Mouse (Mus musculus) heart, embryonic 11.5 days (tissue): ENCODE data around the gene Asxl2. TPM values are rescaled to one million over a fixed set of nuclear protein-coding genes. Genes with fewer than 3 reads are reported as not detected.
"Not testable (repeated sequence)": the region's sequence is repeated elsewhere in the genome, so short reads cannot be mapped to it uniquely, and the experiment has no call there.

Experiments
- ATAC-seq: fragments of 200-750 bp; cut with Nextera tagmentation; replicated peaks from 2 replicates; pipeline ENCODE4 v1.8.0; 2017; ENCODE audit warnings: moderate library complexity; ENCODE audit not compliant: insufficient number of reproducible peaks, low FRiP score, low TSS enrichment
- H3K27ac ChIP-seq: fragments of 300-500 bp; sonication (generic); 2 replicates; pipeline ENCODE4 v1.5.1; 2014; ENCODE audit warnings: mild to moderate bottlenecking, low read depth, low read length
- H3K27me3 ChIP-seq: fragments of 300-500 bp; sonication (generic); 2 replicates; pipeline ENCODE4 v1.6.1; 2014; ENCODE audit warnings: mild to moderate bottlenecking, low read length, mixed read lengths; ENCODE audit not compliant: control insufficient read depth, insufficient read depth
- H3K36me3 ChIP-seq: fragments of 300-500 bp; sonication (generic); 2 replicates; pipeline ENCODE4 v1.6.1; 2014; ENCODE audit warnings: mild to moderate bottlenecking, low read length, moderate library complexity, mixed read lengths; ENCODE audit not compliant: control insufficient read depth, insufficient read depth
- H3K4me1 ChIP-seq: fragments of 300-500 bp; sonication (generic); 2 replicates; pipeline ENCODE4 v1.6.1; 2014; ENCODE audit warnings: low read length; ENCODE audit not compliant: control insufficient read depth, insufficient read depth
- H3K4me2 ChIP-seq: fragments of 300-500 bp; sonication (generic); 2 replicates; pipeline ENCODE4 v1.6.1; 2014; ENCODE audit warnings: mild to moderate bottlenecking, moderate library complexity
- H3K4me3 ChIP-seq: fragments of 300-500 bp; sonication (generic); 2 replicates; pipeline ENCODE4 v1.5.1; 2014; ENCODE audit warnings: low read depth, low read length
- H3K9ac ChIP-seq: fragments of 300-500 bp; sonication (generic); 2 replicates; pipeline ENCODE4 v1.6.1; 2014; ENCODE audit warnings: mild to moderate bottlenecking, low read depth, low read length, moderate library complexity
- H3K9me3 ChIP-seq: fragments of 300-500 bp; sonication (generic); replicated peaks from 2 replicates; pipeline ENCODE4 v1.6.1; 2016; ENCODE audit warnings: low read length; ENCODE audit not compliant: control insufficient read depth
- WGBS: fragments of 180-500 bp; shearing (Covaris S2); extraction: QIAGEN DNeasy Blood & Tissue Kit; methylation state at CpG from one replicate; pipeline ENCODE4 v1.1.7; 2014; ENCODE audit not compliant: insufficient replicate concordance; 5-methylcytosine and 5-hydroxymethylcytosine counted together
- polyA plus RNA-seq: library from polyadenylated mRNA; unstranded; fragments of >200 nt; fragmentation: Nextera tagmentation; extraction: Ambion mirVana; gene quantifications from 2 replicates; pipeline ENCODE4 v1.2.1, GENCODE M21; 2014

Gene Asxl2
- polyA plus RNA-seq, 1 experiment from 2014 or later = 21.3 TPM

DNA sequence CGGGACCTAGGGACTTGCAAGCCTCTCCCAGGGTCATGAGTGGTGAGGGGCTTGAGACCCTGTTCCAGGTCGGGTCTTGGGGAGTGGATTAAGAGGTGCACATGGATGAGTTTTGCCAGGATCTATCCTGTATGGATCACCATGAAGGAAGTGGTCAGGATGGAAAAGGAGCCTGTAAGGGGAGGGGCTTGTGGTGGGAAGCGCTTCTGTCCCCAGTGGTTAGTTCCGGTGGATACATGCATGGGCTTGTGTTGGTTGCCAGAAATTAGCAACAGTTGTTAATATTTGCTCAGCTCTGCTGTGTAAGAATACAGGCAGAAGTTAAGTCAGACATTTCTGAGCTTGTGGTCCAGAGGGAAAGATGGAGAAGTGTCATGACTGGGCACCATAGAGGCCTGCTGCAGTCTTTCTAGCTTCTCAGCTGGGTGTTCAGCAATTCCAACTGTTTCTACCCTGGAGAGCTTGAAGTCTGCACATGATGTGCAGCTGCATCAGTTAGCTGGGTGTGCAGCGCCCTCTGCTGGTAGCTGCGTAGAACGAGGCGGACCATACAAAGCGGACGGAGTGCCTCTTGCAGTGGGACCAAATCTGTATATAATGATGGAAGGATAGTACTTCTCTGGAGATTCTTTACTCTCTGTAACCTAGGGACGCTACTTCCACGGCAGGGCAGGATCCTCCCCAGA is 35.9 kb upstream of the Asxl2 start:
- Histone ChIP-seq H3K9ac (no peak overlapping the region), H3K4me1 (no peaks in the 10 kb centered on the region), H3K36me3 (no peaks in the 10 kb centered on the region), H3K9me3 (no peaks in the 10 kb centered on the region), H3K4me2 (no peak overlapping the region), H3K27me3 (no peaks in the 10 kb centered on the region), H3K27ac (no peak overlapping the region), H3K4me3 (no peak overlapping the region)
- 31% methylated on average over 12 of the region's 12 CpGs for WGBS
- ATAC-seq = no peak; the same call in 1 of the 2 replicates

DNA sequence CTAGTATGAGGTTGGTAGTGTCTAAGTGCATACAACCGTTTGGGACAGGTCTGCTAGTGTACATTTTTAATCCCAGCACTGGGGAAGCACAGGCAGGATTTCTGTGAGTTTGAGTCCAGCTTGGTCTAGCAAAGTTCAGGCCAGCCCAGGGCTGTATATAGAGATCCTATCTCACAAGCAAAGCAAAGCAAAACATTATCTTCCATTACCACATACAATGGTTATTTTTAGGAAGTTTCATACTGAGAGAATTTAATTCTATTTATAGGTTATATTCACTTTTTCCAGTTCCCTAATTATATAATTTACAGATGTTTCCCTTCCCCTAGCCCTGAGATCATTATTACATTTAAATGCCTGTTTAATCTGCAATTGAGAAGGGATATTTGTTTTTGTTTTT is 35.4 kb upstream of the Asxl2 start:
- Histone ChIP-seq H3K27me3 (no peaks in the 10 kb centered on the region), H3K4me1 (no peaks in the 10 kb centered on the region), H3K9me3 (no peaks in the 10 kb centered on the region), H3K27ac (no peak overlapping the region), H3K36me3 (no peaks in the 10 kb centered on the region), H3K4me3 (no peak overlapping the region), H3K4me2 (no peak overlapping the region), H3K9ac (no peak overlapping the region)
- 68% methylated on average over 1 of the region's 1 CpGs for WGBS
- ATAC-seq = no peak

DNA sequence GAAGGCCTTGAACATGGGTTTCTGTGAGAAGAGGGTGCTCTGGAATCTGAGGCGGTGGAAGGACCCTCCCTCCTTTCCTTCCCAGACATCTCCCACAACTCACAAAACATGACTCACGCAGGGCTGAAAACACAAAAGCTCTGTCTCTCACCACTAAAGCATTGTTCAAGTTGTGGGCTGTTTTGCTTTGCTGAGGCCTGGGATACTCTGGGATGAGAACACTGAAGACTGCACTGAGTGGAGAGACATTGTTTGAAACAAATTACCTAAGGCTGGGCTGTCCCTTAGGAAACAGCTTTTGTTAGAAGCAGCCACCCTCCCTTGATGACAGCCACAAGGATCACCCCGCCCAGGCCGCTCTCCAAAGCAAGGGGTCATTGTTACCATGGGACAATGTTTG is 33.5 kb upstream of the Asxl2 start:
- no peak overlapping the region for H3K9ac ChIP-seq
- no peaks in the 10 kb centered on the region for H3K4me1 ChIP-seq
- H3K4me3 ChIP-seq = no peak overlapping the region
- H3K27ac ChIP-seq = no peak overlapping the region
- no peaks in the 10 kb centered on the region for H3K36me3 ChIP-seq
- WGBS = 55% methylated on average over 4 of the region's 4 CpGs
- H3K9me3 ChIP-seq = no peaks in the 10 kb centered on the region
- H3K4me2 ChIP-seq = no peak overlapping the region
- no peaks in the 10 kb centered on the region for H3K27me3 ChIP-seq
- no peak for ATAC-seq

DNA sequence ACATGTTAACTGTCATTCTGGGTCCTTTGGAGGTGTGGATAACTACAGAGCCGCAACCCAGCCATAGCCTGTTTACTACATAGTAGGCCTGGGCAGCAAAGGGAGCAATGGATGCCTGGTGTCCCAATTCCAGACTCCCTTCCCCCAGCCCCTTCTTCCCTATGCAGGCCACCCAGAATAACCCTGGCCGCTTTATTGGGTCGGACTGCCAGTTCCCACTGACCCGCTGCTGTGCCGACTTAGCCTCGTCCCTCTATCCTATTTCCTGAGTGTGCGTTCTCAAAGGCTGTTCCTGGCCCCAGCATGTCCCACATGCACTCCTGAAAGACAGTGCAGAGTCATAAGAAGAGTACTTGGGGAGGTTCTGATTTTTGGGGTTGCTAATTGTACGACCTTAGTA is 29.7 kb upstream of the Asxl2 start:
- Histone ChIP-seq H3K4me1 (no peaks in the 10 kb centered on the region), H3K27me3 (no peaks in the 10 kb centered on the region), H3K4me2 (no peak overlapping the region), H3K27ac (no peak overlapping the region), H3K4me3 (no peak overlapping the region), H3K9me3 (no peaks in the 10 kb centered on the region), H3K9ac (no peak overlapping the region), H3K36me3 (no peaks in the 10 kb centered on the region; the same call in 1 of the 2 replicates)
- WGBS = 88% methylated on average over 8 of the region's 8 CpGs
- no peak for ATAC-seq

DNA sequence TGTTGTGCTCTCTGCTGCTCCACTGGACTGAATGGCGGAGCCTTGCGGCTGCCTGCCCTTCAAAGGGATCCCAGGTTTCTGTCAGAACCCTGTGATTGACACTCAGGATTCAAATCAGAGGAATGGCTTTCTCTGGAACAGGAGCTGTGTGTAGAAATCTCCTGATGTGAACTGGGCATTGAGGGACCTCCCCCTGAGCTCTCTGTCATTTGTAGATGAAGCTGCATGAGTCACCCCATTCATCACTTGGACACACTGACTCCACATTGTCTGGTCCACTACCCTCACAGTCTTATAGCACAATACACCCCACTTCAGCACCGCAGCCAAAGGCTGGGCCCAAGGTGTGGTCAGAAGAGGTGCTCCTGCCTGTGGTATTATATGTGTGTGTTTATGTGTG is 21.0 kb upstream of the Asxl2 start:
- not testable (repeated sequence) for H3K27me3 ChIP-seq, H3K9me3 ChIP-seq, H3K4me2 ChIP-seq, H3K4me1 ChIP-seq, ATAC-seq, H3K4me3 ChIP-seq, H3K9ac ChIP-seq, H3K27ac ChIP-seq, H3K36me3 ChIP-seq
- WGBS = 96% methylated on average over 3 of the region's 3 CpGs

DNA sequence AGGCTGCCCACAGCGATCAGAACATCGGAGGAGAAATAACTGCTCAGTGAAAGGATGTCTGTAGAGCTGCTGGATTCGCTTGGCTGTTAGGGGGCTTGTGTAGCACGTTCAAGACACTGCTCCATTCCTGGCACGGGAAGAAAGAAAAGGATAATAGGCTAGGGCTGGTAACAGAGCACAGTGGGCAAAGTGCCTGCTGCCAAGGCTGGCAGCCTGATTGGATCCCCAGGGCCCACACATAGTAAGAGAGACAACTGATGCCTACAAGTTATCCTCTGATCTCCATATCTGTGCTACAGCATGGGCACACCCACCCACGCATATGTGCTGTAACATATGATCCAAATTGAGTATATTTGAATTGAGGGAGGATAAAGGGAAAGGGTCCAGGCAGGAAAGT is 20.1 kb upstream of the Asxl2 start:
- 88% methylated on average over 6 of the region's 6 CpGs for WGBS
- no peaks in the 10 kb centered on the region for H3K27me3 ChIP-seq
- no peaks in the 10 kb centered on the region for H3K36me3 ChIP-seq
- H3K4me1 ChIP-seq = no peaks in the 10 kb centered on the region
- H3K4me3 ChIP-seq = no peak overlapping the region
- no peaks in the 10 kb centered on the region for H3K9me3 ChIP-seq
- H3K4me2 ChIP-seq = no peak overlapping the region
- no peak overlapping the region for H3K9ac ChIP-seq
- H3K27ac ChIP-seq = no peak overlapping the region
- ATAC-seq = no peak

DNA sequence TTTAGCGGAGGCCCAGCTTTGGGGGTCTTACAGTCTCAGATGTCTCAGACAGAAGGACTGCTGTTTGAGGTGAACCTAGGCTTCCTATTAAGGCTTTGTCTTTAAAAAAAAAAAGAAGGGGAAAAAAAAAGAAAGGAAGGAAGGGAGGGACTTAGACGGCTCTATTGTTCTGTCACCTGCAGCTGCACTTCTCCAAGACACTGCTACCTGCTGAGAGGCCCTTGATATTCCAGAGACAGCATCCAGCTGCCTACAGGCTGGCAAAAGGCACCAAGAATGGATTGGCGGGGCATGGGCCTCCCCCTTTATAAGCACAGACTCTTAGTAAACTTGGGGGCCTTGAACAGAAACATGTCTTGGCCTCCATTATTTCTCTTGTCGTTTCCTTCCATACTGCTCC is 11.7 kb upstream of the Asxl2 start:
- H3K4me2 ChIP-seq = no peak overlapping the region
- no peak overlapping the region for H3K4me3 ChIP-seq
- no peak for ATAC-seq
- no peak overlapping the region for H3K27ac ChIP-seq
- H3K36me3 ChIP-seq = peaks cover 5% of the 10 kb centered on the region; the same call in 1 of the 2 replicates
- no peaks in the 10 kb centered on the region for H3K27me3 ChIP-seq
- H3K9me3 ChIP-seq = no peaks in the 10 kb centered on the region
- WGBS = 91% methylated on average over 4 of the region's 4 CpGs
- H3K4me1 ChIP-seq = no peaks in the 10 kb centered on the region
- no peak overlapping the region for H3K9ac ChIP-seq

DNA sequence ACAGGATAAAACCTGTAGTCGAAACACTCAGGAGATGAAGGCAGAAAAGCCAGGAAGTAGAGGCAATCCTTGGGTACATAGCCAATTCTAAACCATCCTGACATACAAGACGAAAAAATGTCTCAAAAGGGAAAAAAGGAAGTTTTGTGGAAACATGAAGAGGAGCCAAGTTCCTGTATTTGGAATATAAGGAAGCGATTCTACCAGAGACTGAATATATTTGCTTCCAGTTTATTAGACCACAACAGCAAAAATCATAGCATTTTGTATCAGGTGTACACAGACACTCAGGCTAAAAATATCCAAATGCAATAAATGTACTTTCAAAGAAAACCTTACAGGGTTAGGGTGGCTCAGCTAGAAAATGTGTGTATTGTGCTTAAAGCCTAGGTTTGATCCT is 7.9 kb upstream of the Asxl2 start:
- no peaks in the 10 kb centered on the region for H3K9me3 ChIP-seq
- no peak overlapping the region for H3K27ac ChIP-seq
- WGBS = 88% methylated on average over 3 of the region's 3 CpGs
- no peak overlapping the region for H3K4me3 ChIP-seq
- ATAC-seq = no peak
- H3K9ac ChIP-seq = no peak overlapping the region
- no peak overlapping the region for H3K4me2 ChIP-seq
- H3K27me3 ChIP-seq = no peaks in the 10 kb centered on the region
- H3K36me3 ChIP-seq = peaks cover 7% of the 10 kb centered on the region
- no peaks in the 10 kb centered on the region; the same call in 1 of the 2 replicates for H3K4me1 ChIP-seq

DNA sequence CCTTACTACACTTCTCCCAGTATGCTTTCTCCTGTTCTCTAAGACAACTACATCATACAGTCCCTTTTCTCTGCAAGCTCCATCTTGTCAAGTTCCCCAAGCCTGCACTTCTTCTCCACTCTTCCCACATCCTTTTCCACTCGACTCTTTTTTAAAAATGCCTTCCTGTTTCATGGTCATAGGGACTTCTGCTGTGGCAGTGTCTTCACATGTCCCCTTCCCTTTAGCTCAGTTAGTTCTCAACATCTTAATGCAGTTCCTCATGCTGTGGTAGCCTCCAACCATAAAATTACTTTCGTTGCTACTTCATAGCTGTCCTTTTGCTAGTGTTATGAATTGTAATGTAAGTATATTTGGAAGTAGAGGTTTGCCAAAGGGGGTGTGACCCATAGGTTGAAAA is 6.1 kb upstream of the Asxl2 start:
- no peak overlapping the region for H3K4me2 ChIP-seq
- no peak overlapping the region for H3K27ac ChIP-seq
- no peaks in the 10 kb centered on the region; the same call in 1 of the 2 replicates for H3K4me1 ChIP-seq
- no peaks in the 10 kb centered on the region for H3K27me3 ChIP-seq
- no peak for ATAC-seq
- no peak overlapping the region for H3K4me3 ChIP-seq
- H3K36me3 ChIP-seq = peaks cover 2% of the 10 kb centered on the region; the same call in 1 of the 2 replicates
- no peaks in the 10 kb centered on the region for H3K9me3 ChIP-seq
- WGBS = 82% methylated on average over 2 of the region's 2 CpGs
- no peak overlapping the region for H3K9ac ChIP-seq
